ENCODE assay signal across 8 mouse cellular contexts in genomic region chr5:74194841-74195613, GRCm38 (mm10). TPM values are rescaled to one million over a fixed set of nuclear protein-coding genes. Genes with fewer than 3 reads are reported as not detected.
A peak's percentile ranks its signal among the peaks of the same experiment; 100 is the strongest.
DNase-seq lines count a peak whose midpoint lies in the region; ATAC-seq lines count a peak whose summit lies in the region.

Rasl11b (plus strand) TSS chr5:74195286.

- 0% methylated on average over 69 of the region's 82 CpGs for WGBS in hindbrain, embryonic 14.5 days

- ATAC-seq in hindbrain, embryonic 14.5 days (ENCODE audit: low FRiP score), result peak; percentile 96

- H3K4me1 ChIP-seq in hindbrain, embryonic 14.5 days (replicated peaks; ENCODE audit: control insufficient read depth, insufficient read depth, low read length), result peaks cover 19% of the 10 kb centered on the region; the same call in 1 of the 2 replicates

- peak within 1 kb of the TSS; percentile 77 for H3K4me2 ChIP-seq in hindbrain, embryonic 14.5 days (replicated peaks)

- peak within 1 kb of the TSS; percentile 59 for H3K4me3 ChIP-seq in hindbrain, embryonic 14.5 days (replicated peaks; ENCODE audit: low read length)

- peak; percentile 67 for DNase-seq in WW6 (ENCODE audit: low read depth, low spot score)
- peak; percentile 96 to 98 for DNase-seq in cerebellum, postnatal 25 days
- peak; percentile 94 for DNase-seq in frontal cortex, postnatal 36 days (ENCODE audit: low spot score in 2 of 2)
- DNase-seq in hindbrain, embryonic 14.5 days (ENCODE audit: low spot score), result peak; percentile 91
- peak; percentile 92 to 95 for DNase-seq in layer of hippocampus, postnatal 36 days
- peak; percentile 92 for DNase-seq in lung, postnatal 25 days (ENCODE audit: low spot score)
- peak; percentile 84 for DNase-seq in retina, postnatal 7 days (ENCODE audit: low read depth, low spot score)
- DNase-seq in urinary bladder, adult 2 months (ENCODE audit: low spot score), result peak; percentile 98

- H3K36me3 ChIP-seq in hindbrain, embryonic 14.5 days (replicated peaks; ENCODE audit: control insufficient read depth, insufficient read depth), result no peaks in the 10 kb centered on the region

- no peaks in the 10 kb centered on the region for H3K9me3 ChIP-seq in hindbrain, embryonic 14.5 days (ENCODE audit: control insufficient read depth, low read length)

- H3K9ac ChIP-seq in hindbrain, embryonic 14.5 days, result peak within 1 kb of the TSS; percentile 67

- peaks cover 3% of the 10 kb centered on the region; the same call in 1 of the 2 replicates for H3K27me3 ChIP-seq in hindbrain, embryonic 14.5 days (ENCODE audit: control insufficient read depth, insufficient read depth, low read length)

- H3K27ac ChIP-seq in hindbrain, embryonic 14.5 days, result peak within 1 kb of the TSS; percentile 40; the same call in 1 of the 2 replicates

RNA-seq across cellular contexts. Expression of gene Rasl11b, which starts in this region (rescaled TPM):
- 15.4 and 16.5 TPM in 2 replicates for polyA plus RNA-seq in hindbrain, embryonic 14.5 days (2014; fragmentation: Nextera tagmentation; extraction: Ambion mirVana)
- total RNA-seq in layer of hippocampus, postnatal 36 days (2021), result 10 to 100 TPM; 72.7 to 74.2 TPM
- 88.0 and 114 TPM in 2 replicates for polyA plus RNA-seq in urinary bladder, adult 2 months (2012; rRNA removed)

Comparison
In these comparisons a context has a peak if more than half of its experiments do, and no peak if none do; other contexts are left out.
1. Peak in every context shown above with its lines: DNase-seq, ATAC-seq, H3K4me3 ChIP-seq and H3K27ac ChIP-seq.